Mouse (Mus musculus) ES-Bruce4 (cell line): ENCODE results near the gene 5330417C22Rik. TPM values are rescaled to one million over a fixed set of nuclear protein-coding genes. Genes with fewer than 3 reads are reported as not detected.

Source experiments
- H3K27ac ChIP-seq: 2 replicates; pipeline ENCODE4 v1.5.1; 2012; ENCODE audit warnings: low read length, inconsistent platforms; ENCODE audit not compliant: insufficient read depth
- H3K27me3 ChIP-seq: 2 replicates; pipeline ENCODE4 v1.6.1; 2012; ENCODE audit warnings: mild to moderate bottlenecking, low read length, inconsistent platforms; ENCODE audit not compliant: control insufficient read depth, poor library complexity, insufficient read depth, severe bottlenecking
- H3K36me3 ChIP-seq: 2 replicates; pipeline ENCODE4 v1.6.1; 2012; ENCODE audit warnings: inconsistent platforms, mild to moderate bottlenecking, low read length, moderate library complexity; ENCODE audit not compliant: control insufficient read depth, poor library complexity, insufficient read depth, severe bottlenecking
- H3K4me1 ChIP-seq: one replicate; pipeline ENCODE4 v1.8.1; 2011; ENCODE audit warnings: low read length; ENCODE audit not compliant: control insufficient read depth, insufficient read depth
- H3K4me3 ChIP-seq: 2 replicates; pipeline ENCODE4 v1.5.1; 2011; ENCODE audit warnings: low read depth, mild to moderate bottlenecking, low read length
- H3K9ac ChIP-seq: 2 replicates; pipeline ENCODE4 v1.6.1; 2012; ENCODE audit warnings: low read depth, mild to moderate bottlenecking, inconsistent platforms; ENCODE audit not compliant: poor library complexity, severe bottlenecking
- H3K9me3 ChIP-seq: replicated peaks from 2 replicates; pipeline ENCODE4 v1.6.1; 2012; ENCODE audit warnings: mild to moderate bottlenecking, low read length, inconsistent platforms; ENCODE audit not compliant: control insufficient read depth, poor library complexity, insufficient read depth, severe bottlenecking
- CTCF ChIP-seq: IDR thresholded peaks from one replicate; pipeline ENCODE4 v1.8.1; 2011; ENCODE audit warnings: low read depth, low read length
- EP300 ChIP-seq: IDR thresholded peaks from 2 replicates; pipeline ENCODE4 v1.6.1; 2011; ENCODE audit warnings: low read depth, low read length; ENCODE audit not compliant: insufficient read depth
- POLR2A ChIP-seq: IDR thresholded peaks from one replicate; pipeline ENCODE4 v1.8.1; 2011; ENCODE audit warnings: low read length; ENCODE audit not compliant: insufficient read depth
- polyA plus RNA-seq: library from polyadenylated mRNA; stranded (reverse); fragments of >200 nt; gene quantifications from 2 replicates; pipeline ENCODE4 v1.2.4, GENCODE M21; 2011; ENCODE audit warnings: low read depth; ENCODE audit not compliant: missing spikeins, insufficient read depth, insufficient read length

Gene 5330417C22Rik
- polyA plus RNA-seq, 1 experiment: not detected

DNA sequence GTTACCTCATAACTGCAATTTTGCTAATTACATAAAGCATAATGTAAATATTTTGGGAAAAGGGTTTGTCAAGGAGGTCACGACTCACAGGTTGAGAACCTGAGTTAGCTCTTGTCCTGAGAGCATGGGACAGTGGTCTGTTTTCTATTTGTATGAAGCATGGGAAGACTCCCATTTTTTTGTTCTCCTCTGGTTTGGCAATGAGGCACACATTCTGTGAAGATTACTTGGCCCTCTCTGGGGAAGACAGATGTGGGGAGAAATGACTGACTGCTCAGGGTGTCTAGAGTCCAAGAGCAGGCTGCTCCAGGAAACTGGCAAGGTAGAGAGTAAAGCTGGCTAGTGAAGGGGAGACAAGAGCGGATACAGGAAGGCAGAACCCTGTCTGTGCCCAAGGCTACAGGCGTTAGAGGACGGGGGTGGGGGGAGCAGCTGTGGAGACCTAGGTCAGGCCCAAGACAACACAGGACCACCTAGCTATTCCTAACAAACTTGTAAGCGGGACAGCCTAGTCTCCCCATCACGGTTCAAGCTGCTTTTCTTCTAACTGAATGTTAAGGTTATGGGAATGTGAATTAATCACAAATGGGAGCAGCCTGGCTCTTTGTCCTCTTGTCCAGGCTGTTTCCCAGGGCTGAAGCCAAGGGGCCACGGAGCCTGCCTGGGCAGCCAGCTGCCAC lies 111.3 kb downstream of the 5330417C22Rik start:
- TF ChIP-seq POLR2A (no peak), EP300 (no peak), CTCF (no peak)
- Histone ChIP-seq H3K4me1 (peaks cover 1% of the 10 kb centered on the region), H3K9me3 (no peaks in the 10 kb centered on the region), H3K4me3 (no peak overlapping the region), H3K36me3 (peaks cover 42% of the 10 kb centered on the region), H3K9ac (no peak overlapping the region), H3K27me3 (no peaks in the 10 kb centered on the region), H3K27ac (peak overlapping the region; percentile 23; the same call in 1 of the 2 replicates)

DNA sequence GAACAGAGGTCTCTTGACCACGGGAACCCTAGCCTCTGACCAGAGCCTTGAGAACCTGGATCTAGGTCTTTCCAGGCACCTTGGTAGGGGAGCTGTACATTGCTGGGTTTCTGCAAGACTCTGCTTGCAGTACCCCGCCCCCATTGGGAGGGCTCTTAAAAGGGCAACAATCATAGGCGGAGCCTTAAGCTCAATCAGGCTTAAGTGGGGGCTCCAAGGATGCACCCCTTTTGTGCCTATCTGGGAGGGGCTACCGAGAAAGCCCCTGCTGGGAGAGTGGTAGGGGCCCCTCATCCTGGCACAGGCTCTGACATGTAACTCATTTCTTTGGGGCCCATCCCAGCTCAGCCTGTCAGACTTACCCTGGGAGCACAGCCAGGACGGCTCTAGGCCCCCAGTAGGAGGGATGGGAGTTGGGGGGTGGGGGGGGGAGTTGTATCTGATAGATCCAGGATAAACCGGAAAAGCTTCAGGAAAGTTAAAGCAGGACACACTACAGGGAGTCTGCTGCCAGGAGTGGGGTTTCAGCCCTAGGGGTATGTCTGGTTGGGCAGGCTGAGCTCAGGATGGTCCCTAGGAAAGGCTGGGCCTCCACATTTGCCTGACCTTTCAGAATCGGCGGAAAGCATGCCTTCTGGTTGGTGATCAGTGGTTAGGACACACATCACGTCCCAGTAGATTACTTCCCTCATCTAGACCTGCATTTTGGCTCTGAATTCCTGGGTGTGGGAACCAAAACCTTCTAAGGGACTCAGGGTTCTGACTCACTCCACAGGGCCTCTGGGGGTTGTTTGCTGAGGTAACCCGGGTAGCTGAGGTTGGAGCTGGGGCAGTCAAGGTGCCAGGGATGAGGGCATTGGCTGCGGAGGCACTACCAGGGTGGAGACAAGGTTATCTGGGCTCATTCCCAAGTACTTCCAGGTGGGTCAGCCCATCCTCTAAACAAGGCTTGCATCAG lies 112.2 kb downstream of the 5330417C22Rik start:
- peak overlapping the region; percentile 23; the same call in 1 of the 2 replicates for H3K27ac ChIP-seq

GRCm38 (mm10) chr3:108423006-108423405 lies 113.3 kb downstream of the 5330417C22Rik start:
- Histone ChIP-seq H3K9me3 (no peaks in the 10 kb centered on the region), H3K36me3 (peaks cover 21% of the 10 kb centered on the region), H3K4me1 (peaks cover 1% of the 10 kb centered on the region), H3K27ac (no peak overlapping the region), H3K9ac (no peak overlapping the region), H3K4me3 (no peak overlapping the region), H3K27me3 (no peaks in the 10 kb centered on the region)
- TF ChIP-seq POLR2A (no peak), EP300 (no peak), CTCF (no peak)

More for the DNA sequence above, 112.2 kb downstream of the 5330417C22Rik start:
- Histone ChIP-seq H3K9ac (no peak overlapping the region), H3K27me3 (no peaks in the 10 kb centered on the region), H3K9me3 (no peaks in the 10 kb centered on the region), H3K4me1 (peaks cover 1% of the 10 kb centered on the region), H3K4me3 (no peak overlapping the region), H3K36me3 (peaks cover 32% of the 10 kb centered on the region)
- TF ChIP-seq EP300 (no peak), POLR2A (no peak), CTCF (no peak)

- Histone ChIP-seq H3K27me3 (no peaks in the 10 kb centered on the region), H3K27ac (no peak overlapping the region), H3K4me1 (no peaks in the 10 kb centered on the region), H3K36me3 (no peaks in the 10 kb centered on the region), H3K9ac (peak overlapping the region; percentile 86), H3K9me3 (no peaks in the 10 kb centered on the region), H3K4me3 (peak overlapping the region; percentile 55)
- TF ChIP-seq POLR2A: no peak
- no peak for TF ChIP-seq CTCF
- TF ChIP-seq EP300: no peak
These were observed 120.5 kb downstream of the 5330417C22Rik start for GRCm38 (mm10) chr3:108415831-108416223.

DNA sequence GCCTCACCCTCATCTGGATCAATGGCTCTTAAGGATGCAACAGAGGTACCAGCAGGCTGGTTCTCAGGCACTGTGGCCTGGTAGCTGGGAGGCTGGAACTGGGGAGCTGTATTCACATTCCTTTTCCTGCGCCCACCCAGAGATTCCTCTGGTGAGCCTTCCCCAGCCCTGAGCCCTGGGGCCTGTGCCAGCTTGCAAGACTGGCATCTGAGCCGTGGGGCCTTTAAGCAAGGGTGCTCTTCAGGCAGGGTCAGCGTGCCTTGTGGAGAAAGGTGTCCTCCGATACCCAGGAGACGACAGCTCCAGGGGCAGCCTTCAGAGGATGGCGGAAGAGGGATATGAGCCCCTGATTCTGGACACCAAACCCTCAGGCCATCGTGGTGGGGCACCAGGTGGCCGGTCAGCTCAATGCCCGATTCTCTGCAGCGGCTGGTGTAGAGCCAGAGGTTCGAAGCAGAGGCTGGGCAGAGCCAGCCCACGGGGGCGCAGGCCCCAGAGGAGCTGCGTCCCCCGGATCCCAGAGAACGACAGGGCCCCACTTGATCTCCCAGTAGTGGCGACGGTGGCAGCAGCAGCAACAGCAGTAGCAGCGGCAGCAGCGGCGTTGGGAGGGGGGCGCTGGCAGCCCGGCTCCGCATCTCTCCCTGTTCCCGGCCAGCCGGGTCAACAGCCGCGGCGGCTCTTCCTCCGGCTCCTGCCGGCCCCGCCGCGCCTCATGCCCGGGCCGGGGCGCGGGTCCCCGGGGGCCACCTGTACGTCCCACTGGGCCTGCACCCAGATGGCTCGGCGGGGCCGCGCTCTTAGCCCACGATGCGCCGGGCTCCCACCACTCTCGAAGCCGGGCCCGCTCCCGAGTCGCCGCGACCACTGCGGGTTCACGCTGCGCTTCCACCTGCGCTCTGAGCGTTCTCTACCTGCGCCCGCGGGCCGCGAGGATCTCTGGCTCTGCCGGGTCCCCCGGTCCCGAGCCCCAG lies 121.2 kb downstream of the 5330417C22Rik start, which contains the start of gene Celsr2:
TSS of gene Celsr2 (minus strand) at position 696 of the 974 bp plus-strand sequence.
- H3K9me3 ChIP-seq: no peaks in the 10 kb centered on the region
- peak within 1 kb of the TSS; percentile 86 for H3K9ac ChIP-seq
- no peak within 1 kb of the TSS for H3K27ac ChIP-seq
- H3K4me1 ChIP-seq: no peaks in the 10 kb centered on the region
- H3K4me3 ChIP-seq: peak within 1 kb of the TSS; percentile 55
- no peaks in the 10 kb centered on the region for H3K36me3 ChIP-seq
- no peaks in the 10 kb centered on the region for H3K27me3 ChIP-seq
- no peak for TF ChIP-seq POLR2A
- TF ChIP-seq CTCF: no peak
- no peak for TF ChIP-seq EP300
